Mouse (Mus musculus): ENCODE measurements around the gene Slc30a1. TPM values are rescaled to one million over a fixed set of nuclear protein-coding genes. Genes with fewer than 3 reads are reported as not detected.

The Slc30a1 gene
- polyA plus RNA-seq, 1 experiment from 2014 or later: 1.7 TPM

- no peaks in the 10 kb centered on the region for H3K36me3 ChIP-seq
- no peak overlapping the region for H3K27ac ChIP-seq
- peaks cover 21% of the 10 kb centered on the region for H3K4me1 ChIP-seq
- no peak overlapping the region for H3K9ac ChIP-seq
- no peaks in the 10 kb centered on the region for H3K9me3 ChIP-seq
- 57% methylated on average over 7 of the region's 7 CpGs for whole genome bisulfite sequencing
- no peak overlapping the region for H3K4me2 ChIP-seq
- no peak overlapping the region for H3K4me3 ChIP-seq
- no peak for ATAC-seq (ENCODE audit: insufficient number of reproducible peaks, insufficient read depth, low FRiP score, low TSS enrichment, low read depth)
- H3K27me3 ChIP-seq: 0 out of 2 replicates have a peak, but pooled peaks cover 7% of the 10 kb centered on the region
Observed at GRCm38 (mm10) chr1:191928345-191928744, 21.8 kb downstream of the Slc30a1 start.

GRCm38 (mm10) chr1:191929065-191929464 lies 22.5 kb downstream of the Slc30a1 start:
- H3K4me2 ChIP-seq: no peak overlapping the region
- peaks cover 21% of the 10 kb centered on the region for H3K4me1 ChIP-seq
- no peak for ATAC-seq (ENCODE audit: insufficient number of reproducible peaks, insufficient read depth, low FRiP score, low TSS enrichment, low read depth)

GRCm38 (mm10) chr1:191929897-191930524 lies 23.4 kb downstream of the Slc30a1 start:
- H3K9ac ChIP-seq: no peak overlapping the region
- H3K4me3 ChIP-seq: no peak overlapping the region
- H3K4me2 ChIP-seq: no peak overlapping the region
- no peak for ATAC-seq (ENCODE audit: insufficient number of reproducible peaks, insufficient read depth, low FRiP score, low TSS enrichment, low read depth)
- H3K9me3 ChIP-seq: no peaks in the 10 kb centered on the region
- H3K4me1 ChIP-seq: peaks cover 21% of the 10 kb centered on the region
- H3K27ac ChIP-seq: no peak overlapping the region
- H3K36me3 ChIP-seq: no peaks in the 10 kb centered on the region
- 66% methylated on average over 12 of the region's 12 CpGs for WGBS
- H3K27me3 ChIP-seq: 0 out of 2 replicates have a peak, but pooled peaks cover 7% of the 10 kb centered on the region

More at GRCm38 (mm10) chr1:191929065-191929464, 22.5 kb downstream of the Slc30a1 start:
- WGBS: 69% methylated on average over 8 of the region's 8 CpGs
- Histone ChIP-seq H3K4me3 (no peak overlapping the region), H3K27me3 (0 out of 2 replicates have a peak, but pooled peaks cover 7% of the 10 kb centered on the region), H3K9ac (no peak overlapping the region), H3K36me3 (no peaks in the 10 kb centered on the region), H3K27ac (no peak overlapping the region), H3K9me3 (no peaks in the 10 kb centered on the region)

GRCm38 (mm10) chr1:191930525-191931105 lies 24.0 kb downstream of the Slc30a1 start:
- H3K4me2 ChIP-seq: no peak overlapping the region
- H3K4me3 ChIP-seq: no peak overlapping the region
- 0 out of 2 replicates have a peak, but pooled peaks cover 7% of the 10 kb centered on the region for H3K27me3 ChIP-seq
- H3K27ac ChIP-seq: no peak overlapping the region
- no peak for ATAC-seq (ENCODE audit: insufficient number of reproducible peaks, insufficient read depth, low FRiP score, low TSS enrichment, low read depth)
- H3K9ac ChIP-seq: no peak overlapping the region
- no peaks in the 10 kb centered on the region for H3K36me3 ChIP-seq
- H3K4me1 ChIP-seq: peaks cover 21% of the 10 kb centered on the region
- no peaks in the 10 kb centered on the region for H3K9me3 ChIP-seq
- WGBS: 82% methylated on average over 3 of the region's 3 CpGs

- no peak for ATAC-seq (ENCODE audit: insufficient number of reproducible peaks, insufficient read depth, low FRiP score, low TSS enrichment, low read depth)
- WGBS: 68% methylated on average over 8 of the region's 8 CpGs
Observed at GRCm38 (mm10) chr1:191932286-191932985, 25.9 kb downstream of the Slc30a1 start.

GRCm38 (mm10) chr1:191932986-191933632 lies 26.5 kb downstream of the Slc30a1 start:
- no peak overlapping the region for H3K4me2 ChIP-seq
- H3K27ac ChIP-seq: no peak overlapping the region
- no peak for ATAC-seq (ENCODE audit: insufficient number of reproducible peaks, insufficient read depth, low FRiP score, low TSS enrichment, low read depth)
- no peak overlapping the region for H3K9ac ChIP-seq
- no peaks in the 10 kb centered on the region for H3K36me3 ChIP-seq
- 80% methylated on average over 4 of the region's 4 CpGs for WGBS
- H3K4me1 ChIP-seq: peaks cover 5% of the 10 kb centered on the region
- H3K27me3 ChIP-seq: 0 out of 2 replicates have a peak, but pooled peaks cover 7% of the 10 kb centered on the region
- no peaks in the 10 kb centered on the region for H3K9me3 ChIP-seq
- no peak overlapping the region for H3K4me3 ChIP-seq

More at GRCm38 (mm10) chr1:191932286-191932985, 25.9 kb downstream of the Slc30a1 start:
- Histone ChIP-seq H3K4me3 (no peak overlapping the region), H3K36me3 (no peaks in the 10 kb centered on the region), H3K9me3 (no peaks in the 10 kb centered on the region), H3K9ac (no peak overlapping the region), H3K4me2 (no peak overlapping the region), H3K27me3 (0 out of 2 replicates have a peak, but pooled peaks cover 7% of the 10 kb centered on the region), H3K4me1 (peaks cover 11% of the 10 kb centered on the region), H3K27ac (no peak overlapping the region)

GRCm38 (mm10) chr1:191943638-191944037 lies 37.1 kb downstream of the Slc30a1 start:
- Histone ChIP-seq H3K36me3 (no peaks in the 10 kb centered on the region), H3K4me1 (no peaks in the 10 kb centered on the region), H3K9ac (no peak overlapping the region), H3K4me3 (no peak overlapping the region), H3K27ac (no peak overlapping the region), H3K4me2 (no peak overlapping the region), H3K27me3 (no peaks in the 10 kb centered on the region), H3K9me3 (no peaks in the 10 kb centered on the region)
- 74% methylated on average over 6 of the region's 6 CpGs for WGBS
- ATAC-seq (ENCODE audit: insufficient number of reproducible peaks, insufficient read depth, low FRiP score, low TSS enrichment, low read depth): no peak

GRCm38 (mm10) chr1:191945341-191945740 lies 38.8 kb downstream of the Slc30a1 start:
- WGBS: 91% methylated on average over 8 of the region's 8 CpGs
- no peak overlapping the region for H3K4me3 ChIP-seq
- H3K9ac ChIP-seq: no peak overlapping the region
- no peaks in the 10 kb centered on the region for H3K9me3 ChIP-seq
- no peaks in the 10 kb centered on the region for H3K4me1 ChIP-seq
- no peaks in the 10 kb centered on the region for H3K27me3 ChIP-seq
- no peaks in the 10 kb centered on the region for H3K36me3 ChIP-seq
- ATAC-seq (ENCODE audit: insufficient number of reproducible peaks, insufficient read depth, low FRiP score, low TSS enrichment, low read depth): no peak
- H3K27ac ChIP-seq: no peak overlapping the region
- H3K4me2 ChIP-seq: no peak overlapping the region

- H3K4me3 ChIP-seq: no peak overlapping the region
- H3K4me1 ChIP-seq: no peaks in the 10 kb centered on the region
- H3K27ac ChIP-seq: no peak overlapping the region
- ATAC-seq (ENCODE audit: insufficient number of reproducible peaks, insufficient read depth, low FRiP score, low TSS enrichment, low read depth): no peak
- no peak overlapping the region for H3K9ac ChIP-seq
- H3K4me2 ChIP-seq: no peak overlapping the region
- no peaks in the 10 kb centered on the region for H3K36me3 ChIP-seq
- no peaks in the 10 kb centered on the region for H3K27me3 ChIP-seq
- WGBS: 75% methylated on average over 5 of the region's 5 CpGs
- H3K9me3 ChIP-seq: no peaks in the 10 kb centered on the region
Observed at GRCm38 (mm10) chr1:191945756-191946155, 39.2 kb downstream of the Slc30a1 start.

GRCm38 (mm10) chr1:191946261-191946660 lies 39.7 kb downstream of the Slc30a1 start:
- Histone ChIP-seq H3K4me1 (no peaks in the 10 kb centered on the region), H3K4me3 (no peak overlapping the region), H3K27me3 (no peaks in the 10 kb centered on the region), H3K9ac (no peak overlapping the region), H3K36me3 (no peaks in the 10 kb centered on the region), H3K27ac (no peak overlapping the region), H3K9me3 (no peaks in the 10 kb centered on the region), H3K4me2 (no peak overlapping the region)
- WGBS: 48% methylated on average over 7 of the region's 7 CpGs
- ATAC-seq (ENCODE audit: insufficient number of reproducible peaks, insufficient read depth, low FRiP score, low TSS enrichment, low read depth): no peak

- Histone ChIP-seq H3K36me3 (no peaks in the 10 kb centered on the region), H3K27me3 (no peaks in the 10 kb centered on the region), H3K4me1 (no peaks in the 10 kb centered on the region), H3K4me2 (no peak overlapping the region), H3K27ac (no peak overlapping the region), H3K9me3 (no peaks in the 10 kb centered on the region), H3K4me3 (no peak overlapping the region), H3K9ac (no peak overlapping the region)
- ATAC-seq (ENCODE audit: insufficient number of reproducible peaks, insufficient read depth, low FRiP score, low TSS enrichment, low read depth): no peak
- WGBS: 82% methylated on average over 2 of the region's 2 CpGs
Observed at GRCm38 (mm10) chr1:191946835-191947234, 40.3 kb downstream of the Slc30a1 start.

Measured in embryonic facial prominence, embryonic 13.5 days (tissue).